ENCODE assay signal across 8 mouse cellular contexts in the genomic region with DNA sequence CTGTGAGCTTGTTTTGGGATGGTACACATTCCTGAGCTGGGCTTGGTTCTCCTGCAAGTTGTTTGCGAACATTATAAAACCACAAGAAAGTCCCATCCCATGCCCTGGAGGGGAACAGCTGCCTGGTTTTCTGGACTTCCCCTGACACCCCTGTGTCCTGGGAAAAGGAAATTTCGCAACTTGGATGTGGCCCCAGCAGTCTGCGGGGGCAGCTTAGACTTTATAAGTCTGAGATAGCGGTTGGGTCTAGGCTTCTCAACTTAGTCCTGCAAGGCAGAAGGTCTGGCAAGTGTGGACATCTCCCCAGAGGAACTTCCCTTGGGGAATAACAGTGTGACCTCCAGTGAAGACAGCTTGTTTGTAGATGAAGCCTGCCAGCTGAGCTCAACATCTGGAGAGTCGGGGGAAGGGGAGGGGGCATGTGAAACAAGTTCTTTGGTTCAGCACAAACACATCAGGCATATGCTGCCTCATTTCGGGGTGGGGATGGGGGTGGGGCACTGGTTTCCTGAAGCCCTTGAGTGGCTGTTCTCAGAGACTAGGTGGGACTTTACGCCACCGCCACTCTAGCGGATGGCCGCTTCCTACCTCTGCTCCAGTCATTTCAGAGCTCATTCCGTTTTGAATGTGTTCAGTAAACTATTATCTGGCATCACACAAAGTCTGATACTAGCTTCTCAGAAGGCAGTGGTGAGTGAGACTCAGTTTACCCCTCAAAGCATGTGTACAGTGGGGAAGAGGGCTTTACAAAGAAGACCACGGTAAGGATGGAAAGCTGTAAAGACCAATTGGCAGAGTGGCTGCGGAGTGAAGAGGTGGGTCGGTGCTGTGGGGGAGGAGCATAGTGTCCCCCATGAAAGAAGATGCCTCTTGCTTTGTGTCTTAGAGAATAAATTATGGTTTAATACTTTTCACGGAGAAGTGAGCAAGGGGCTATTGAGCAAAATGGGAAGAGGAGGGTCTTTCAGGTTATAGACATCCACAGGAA. TPM values are rescaled to one million over a fixed set of nuclear protein-coding genes. Genes with fewer than 3 reads are reported as not detected.
DNase-seq lines count a peak whose midpoint lies in the region; ATAC-seq and TF ChIP-seq lines count a peak whose summit lies in the region.

No protein-coding gene starts in this region.

- no peaks in the 10 kb centered on the region for H3K9me3 ChIP-seq in embryonic facial prominence, embryonic 11.5 days (replicated peaks; ENCODE audit: control insufficient read depth, low read length)
- peaks cover 2% of the 10 kb centered on the region; the same call in 1 of the 2 replicates for H3K9me3 ChIP-seq in limb, embryonic 11.5 days (ENCODE audit: control insufficient read depth, low read length)

- H3K27ac ChIP-seq in embryonic facial prominence, embryonic 11.5 days (replicated peaks; ENCODE audit: low read depth, low read length): no peak overlapping the region
- H3K27ac ChIP-seq in limb, embryonic 11.5 days (replicated peaks; ENCODE audit: low read depth, low read length): no peak overlapping the region

- 0 out of 2 replicates have a peak, but pooled peaks have one; percentile 55 for ATAC-seq in embryonic facial prominence, embryonic 11.5 days (replicated peaks; ENCODE audit: insufficient number of reproducible peaks, low FRiP score, low TSS enrichment, low read depth)
- no peak for ATAC-seq in limb, embryonic 11.5 days (ENCODE audit: insufficient number of reproducible peaks, low FRiP score, low TSS enrichment, low read depth)

- no peaks in the 10 kb centered on the region for H3K4me1 ChIP-seq in embryonic facial prominence, embryonic 11.5 days (ENCODE audit: control insufficient read depth, insufficient read depth, low read length)
- 0 out of 2 replicates have a peak, but pooled peaks cover 4% of the 10 kb centered on the region for H3K4me1 ChIP-seq in limb, embryonic 11.5 days (ENCODE audit: control insufficient read depth, insufficient read depth, low read length)

- no peak for TF ChIP-seq POLR2A in myocyte (IDR thresholded peaks at IDR 0.05; ENCODE audit: insufficient read length, low read depth)

- peak; percentile 27 for DNase-seq in cerebellum, adult 9-11 months
- DNase-seq in cerebellum, postnatal 14 days: no peak
- peak; percentile 55 for DNase-seq in embryonic facial prominence, embryonic 11.5 days (ENCODE audit: low spot score)
- DNase-seq in heart, postnatal 10 days: peak; percentile 88 to 89
- DNase-seq in limb, embryonic 11.5 days (ENCODE audit: low spot score): peak; percentile 43
- no peak for DNase-seq in c-Kit-positive CD71-positive TER-119-positive erythroid progenitor cells, embryonic 14.5 days (ENCODE audit: low spot score)
- DNase-seq in frontal cortex, postnatal 14 days (ENCODE audit: low spot score in 2 of 2): no peak

- intact Hi-C loops in heart, postnatal 10 days (cut with DNase I): no loop called here

- no peaks in the 10 kb centered on the region for H3K36me3 ChIP-seq in embryonic facial prominence, embryonic 11.5 days (replicated peaks; ENCODE audit: control insufficient read depth, insufficient read depth, low read depth, low read length)
- H3K36me3 ChIP-seq in limb, embryonic 11.5 days (ENCODE audit: control insufficient read depth, insufficient read depth, low read length): no peaks in the 10 kb centered on the region
- no peaks in the 10 kb centered on the region for H3K36me3 ChIP-seq in myocyte (ENCODE audit: control insufficient read depth, insufficient read depth)

- no peaks in the 10 kb centered on the region for H3K79me2 ChIP-seq in myocyte (ENCODE audit: control insufficient read depth, insufficient read depth)

- no peaks in the 10 kb centered on the region for H3K27me3 ChIP-seq in embryonic facial prominence, embryonic 11.5 days (ENCODE audit: control insufficient read depth, insufficient read depth, low read length)
- no peaks in the 10 kb centered on the region for H3K27me3 ChIP-seq in limb, embryonic 11.5 days (ENCODE audit: control insufficient read depth, insufficient read depth, low read length)
- no peaks in the 10 kb centered on the region for H3K27me3 ChIP-seq in myocyte (ENCODE audit: control insufficient read depth, insufficient read depth, insufficient read length)

- no peak overlapping the region for H3K4me2 ChIP-seq in embryonic facial prominence, embryonic 11.5 days (ENCODE audit: low read depth, low read length)
- H3K4me2 ChIP-seq in limb, embryonic 11.5 days (ENCODE audit: low read depth, severe bottlenecking): peak overlapping the region; percentile 5; the same call in 1 of the 2 replicates
- H3K4me2 ChIP-seq in myocyte (ENCODE audit: low read depth): peak overlapping the region; percentile 61

- H3K9ac ChIP-seq in embryonic facial prominence, embryonic 11.5 days (replicated peaks; ENCODE audit: low read length): no peak overlapping the region
- H3K9ac ChIP-seq in limb, embryonic 11.5 days (ENCODE audit: low read length): no peak overlapping the region

- 45% methylated on average over 15 of the region's 15 CpGs for WGBS in embryonic facial prominence, embryonic 11.5 days
- 41% methylated on average over 15 of the region's 15 CpGs for whole genome bisulfite sequencing in limb, embryonic 11.5 days

- H3K4me3 ChIP-seq in embryonic facial prominence, embryonic 11.5 days (ENCODE audit: low read depth, low read length): no peak overlapping the region
- no peak overlapping the region for H3K4me3 ChIP-seq in limb, embryonic 11.5 days (ENCODE audit: low read depth, low read length)
- H3K4me3 ChIP-seq in myocyte: no peak overlapping the region

- H3ac ChIP-seq in myocyte (ENCODE audit: control insufficient read depth, insufficient read length): no peak overlapping the region

TF ChIP-seq in myocyte, 11 proteins besides CTCF, POLR2A, EP300 and RAD21:
- TF ChIP-seq MYOD1 (IDR thresholded peaks at IDR 0.05; ENCODE audit: control insufficient read depth in 1 of 3, insufficient read length in 2 of 3, low read depth in 2 of 3) (peak; percentile 80 to 84 (median 81)), TCF12 (IDR thresholded peaks at IDR 0.05; ENCODE audit: insufficient read depth, poor library complexity, severe bottlenecking) (peak; percentile 90), E2F4 (IDR thresholded peaks at IDR 0.05; ENCODE audit: insufficient read depth) (no peak), REST (IDR thresholded peaks at IDR 0.05; ENCODE audit: insufficient read depth, insufficient read length) (no peak), CEBPB (IDR thresholded peaks at IDR 0.05; ENCODE audit: insufficient read depth, poor library complexity, severe bottlenecking) (peak; percentile 100), MYOG (IDR thresholded peaks at IDR 0.05; ENCODE audit: control insufficient read depth in 1 of 3, insufficient read depth in 1 of 3, insufficient read length in 2 of 3, low read depth in 2 of 3) (peak in 2 of 3 experiments; percentile 82 to 87), SRF (IDR thresholded peaks at IDR 0.05; ENCODE audit: control insufficient read depth, insufficient read length, low read depth) (no peak)

RNA-seq across cellular contexts. Expression of a gene that starts 59.7 kb away (rescaled TPM):
- polyA plus RNA-seq in embryonic facial prominence, embryonic 11.5 days (2014; fragmentation: Nextera tagmentation; extraction: Ambion mirVana): 456 and 458 TPM in 2 replicates
- total RNA-seq in heart, postnatal 10 days (2021): 100 to 1,000 TPM; 247 to 319 TPM
- 363 and 435 TPM in 2 replicates for polyA plus RNA-seq in limb, embryonic 11.5 days (2014; fragmentation: Nextera tagmentation; extraction: Ambion mirVana)
- 123 TPM for polyA plus RNA-seq in myocyte (2012; fragmentation: generic; extraction: Trizol)

Comparison
In these comparisons a context has a peak if more than half of its experiments do, and no peak if none do; other contexts are left out.
1. DNase-seq: peak in cerebellum, adult 9-11 months (single experiment), embryonic facial prominence, embryonic 11.5 days (single experiment), heart, postnatal 10 days (2 of 2) and limb, embryonic 11.5 days (single experiment); none in cerebellum, postnatal 14 days (0 of 2), c-Kit-positive CD71-positive TER-119-positive erythroid progenitor cells, embryonic 14.5 days (single experiment) and frontal cortex, postnatal 14 days (0 of 2).